Mouse (Mus musculus): ENCODE results near the gene Ric1. TPM values are rescaled to one million over a fixed set of nuclear protein-coding genes. Genes with fewer than 3 reads are reported as not detected.
A peak's percentile ranks its signal among the peaks of the same experiment; 100 is the strongest.

Ric1 gene
- total and polyA plus RNA-seq, 3 experiments: 41.0 to 77.2 (median 54.2) TPM

DNA sequence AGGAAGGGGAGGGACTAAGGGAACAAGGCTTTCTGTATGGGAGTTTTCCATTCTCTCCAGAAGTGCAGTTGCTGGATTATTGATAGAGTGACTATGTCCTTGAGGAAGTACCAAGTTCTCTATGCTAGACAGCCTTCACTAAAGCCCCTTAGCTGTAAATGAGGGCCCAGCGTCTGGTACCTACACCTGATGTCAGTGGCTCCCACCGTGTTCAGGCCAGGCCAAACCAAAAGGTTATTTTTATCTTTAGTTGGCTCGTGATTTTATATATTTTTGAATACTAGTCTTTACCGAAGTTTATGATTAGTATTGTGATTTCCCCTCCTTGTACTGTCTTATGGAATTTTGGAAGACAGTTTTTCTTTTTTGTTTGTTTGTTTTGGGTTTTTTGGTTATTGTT is 85.4 kb downstream of the Ric1 start:
- no peak for TF ChIP-seq CTCF (IDR thresholded peaks at IDR 0.05 in 2 of 3, conservative IDR thresholded peaks at IDR 0.05 in 1 of 3; ENCODE audit: control insufficient read depth in 1 of 3, insufficient read depth in 1 of 3, low read depth in 2 of 3, low read length in 3 of 3, poor library complexity in 1 of 3, severe bottlenecking in 1 of 3)
- TF ChIP-seq MYC (IDR thresholded peaks at IDR 0.05; ENCODE audit: low read depth, low read length): no peak
- TF ChIP-seq ZNF384 (IDR thresholded peaks at IDR 0.05; ENCODE audit: low read depth, low read length): no peak
- no peak for TF ChIP-seq USF1 (IDR thresholded peaks at IDR 0.05; ENCODE audit: low read depth, low read length)
- TF ChIP-seq USF2 (IDR thresholded peaks at IDR 0.05; ENCODE audit: borderline replicate concordance in 1 of 2, insufficient read depth in 1 of 2, low read depth in 1 of 2, low read length in 2 of 2): no peak
- TF ChIP-seq JUND (IDR thresholded peaks at IDR 0.05; ENCODE audit: low read depth, low read length): no peak
- no peak for TF ChIP-seq MAFK (IDR thresholded peaks at IDR 0.05; ENCODE audit: borderline replicate concordance, low read depth, low read length)
- no peak for TF ChIP-seq ELF1 (IDR thresholded peaks at IDR 0.05; ENCODE audit: low read depth, low read length)
- no peak for TF ChIP-seq ZC3H11A (IDR thresholded peaks at IDR 0.05; ENCODE audit: low read depth, low read length)
- TF ChIP-seq POLR2A (IDR thresholded peaks at IDR 0.05; ENCODE audit: control insufficient read depth in 1 of 2, insufficient read depth in 1 of 2, low read depth in 1 of 2, low read length in 2 of 2, poor library complexity in 1 of 2): 0 out of 4 replicates have a peak, but pooled peaks of 1 of the 2 experiments have one; percentile 9
- no peak for TF ChIP-seq MXI1 (IDR thresholded peaks at IDR 0.05; ENCODE audit: low read depth, low read length)
- TF ChIP-seq ZKSCAN1 (IDR thresholded peaks at IDR 0.05; ENCODE audit: low read depth, low read length): no peak
- no peak for TF ChIP-seq SIN3A (IDR thresholded peaks at IDR 0.05; ENCODE audit: low read length)
- no peak for TF ChIP-seq UBTF (IDR thresholded peaks at IDR 0.05; ENCODE audit: borderline replicate concordance, insufficient read depth, low read depth, low read length)
- TF ChIP-seq GATA1 (IDR thresholded peaks at IDR 0.05; ENCODE audit: low read depth, low read length): no peak
- no peak for TF ChIP-seq KAT2A (conservative IDR thresholded peaks at IDR 0.05; ENCODE audit: low read depth, low read length)
- no peak for TF ChIP-seq MAX (IDR thresholded peaks at IDR 0.05; ENCODE audit: low read length)
- no peak for TF ChIP-seq RCOR1 (IDR thresholded peaks at IDR 0.05; ENCODE audit: low read depth, low read length)
- TF ChIP-seq TCF12 (IDR thresholded peaks at IDR 0.05; ENCODE audit: low read depth, low read length): no peak
- no peak for TF ChIP-seq ETS1 (IDR thresholded peaks at IDR 0.05; ENCODE audit: low read depth, low read length)
- TF ChIP-seq MAZ (IDR thresholded peaks at IDR 0.05; ENCODE audit: low read depth, low read length): no peak
- TF ChIP-seq HCFC1 (IDR thresholded peaks at IDR 0.05; ENCODE audit: low read depth, low read length): no peak
- TF ChIP-seq BHLHE40 (IDR thresholded peaks at IDR 0.05; ENCODE audit: borderline replicate concordance, low read depth, low read length): no peak
- TF ChIP-seq E2F4 (IDR thresholded peaks at IDR 0.05; ENCODE audit: borderline replicate concordance, low read depth, low read length): no peak
- TF ChIP-seq NELFE (IDR thresholded peaks at IDR 0.05; ENCODE audit: low read depth, low read length): no peak
- no peak for TF ChIP-seq RAD21 (IDR thresholded peaks at IDR 0.05; ENCODE audit: low read depth, low read length)
- TF ChIP-seq CHD2 (IDR thresholded peaks at IDR 0.05; ENCODE audit: low read length): no peak; the same call in 1 of the 2 replicates
- TF ChIP-seq GABPA (IDR thresholded peaks at IDR 0.05; ENCODE audit: low read depth, low read length): no peak
- no peak for TF ChIP-seq MYB (IDR thresholded peaks at IDR 0.05; ENCODE audit: low read depth, low read length)
- no peak for TF ChIP-seq EP300 (IDR thresholded peaks at IDR 0.05; ENCODE audit: low read depth in 1 of 2, low read length in 2 of 2)
- no peak for TF ChIP-seq TBP (IDR thresholded peaks at IDR 0.05; ENCODE audit: low read depth, low read length)
- peak; percentile 59 for TF ChIP-seq POLR2AphosphoS2 (IDR thresholded peaks at IDR 0.05; ENCODE audit: low read length)
- no peak for TF ChIP-seq SMC3 (IDR thresholded peaks at IDR 0.05; ENCODE audit: low read depth, low read length)
- TF ChIP-seq CHD1 (IDR thresholded peaks at IDR 0.05; ENCODE audit: low read depth, low read length): 0 out of 2 replicates have a peak, but pooled peaks have one; percentile 57
- TF ChIP-seq ZMIZ1 (IDR thresholded peaks at IDR 0.05; ENCODE audit: low read depth, low read length): peak; percentile 61; the same call in 1 of the 2 replicates
- H3K36me3 ChIP-seq (ENCODE audit: control insufficient read depth in 1 of 2, insufficient read depth in 2 of 2, low read length in 2 of 2): peaks cover 8 to 52% of the 10 kb centered on the region in 2 experiments
- no peaks in the 10 kb centered on the region; a peak in 1 of 4 replicates for H3K4me1 ChIP-seq (ENCODE audit: control insufficient read depth in 1 of 2, insufficient read depth in 2 of 2, low read length in 2 of 2)

More for the DNA sequence above, 85.4 kb downstream of the Ric1 start:
- Histone ChIP-seq H3K9ac (ENCODE audit: control insufficient read depth, low read depth, low read length, poor library complexity, severe bottlenecking) (no peak overlapping the region), H3K4me3 (ENCODE audit: control insufficient read depth in 1 of 2, insufficient read depth in 1 of 2, low read depth in 2 of 2, low read length in 2 of 2) (no peak overlapping the region), H3K79me2 (ENCODE audit: control insufficient read depth, insufficient read depth, low read length, poor library complexity) (no peaks in the 10 kb centered on the region), H3K27ac (ENCODE audit: control insufficient read depth, low read depth, low read length) (no peak overlapping the region), H3K27me3 (ENCODE audit: control insufficient read depth in 1 of 2, insufficient read depth in 2 of 2, low read length in 2 of 2) (no peaks in the 10 kb centered on the region), H3K9me3 (replicated peaks; ENCODE audit: insufficient read depth, low read length) (no peaks in the 10 kb centered on the region)
- no peak for DNase-seq (ENCODE audit: low read depth, low spot score)

Data from MEL (cell line).